Comparison of ENCODE assay signal across 8 mouse cellular contexts in the genomic region with DNA sequence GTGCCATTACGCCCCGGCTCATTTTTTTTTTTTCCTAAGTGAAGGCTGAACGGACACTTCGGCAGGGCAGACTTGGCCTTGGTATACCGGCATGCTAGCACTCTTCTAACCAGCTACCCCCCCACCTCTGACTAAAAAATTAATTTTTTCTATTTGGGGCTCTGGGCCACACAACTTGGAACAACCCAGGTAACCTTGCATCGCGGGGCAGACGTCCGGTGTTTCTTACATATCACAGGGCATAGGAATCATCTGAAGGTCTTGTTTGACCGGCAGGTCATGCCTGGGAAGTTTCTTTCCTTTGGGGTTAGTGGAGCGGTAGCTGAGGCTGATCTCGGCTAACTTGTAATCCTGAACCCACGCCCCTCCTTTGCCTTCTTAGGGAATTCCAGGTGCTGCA. TPM values are rescaled to one million over a fixed set of nuclear protein-coding genes. Genes with fewer than 3 reads are reported as not detected.
A peak's percentile ranks its signal among the peaks of the same experiment; 100 is the strongest.
DNase-seq lines count a peak whose midpoint lies in the region; ATAC-seq and TF ChIP-seq lines count a peak whose summit lies in the region.

No protein-coding gene starts in this region.

- no peak for TF ChIP-seq CTCF in G1E (IDR thresholded peaks at IDR 0.05; ENCODE audit: low read depth, low read length)

- peaks cover 37% of the 10 kb centered on the region for H3K4me1 ChIP-seq in heart, embryonic 10.5 days
- peaks cover 45% of the 10 kb centered on the region for H3K4me1 ChIP-seq in G1E (ENCODE audit: insufficient read depth, low read depth, low read length)
- H3K4me1 ChIP-seq in hindbrain, embryonic 11.5 days (replicated peaks; ENCODE audit: control insufficient read depth, insufficient read depth, low read length), result peaks cover 17% of the 10 kb centered on the region

- intact Hi-C loops in heart, postnatal 25 days (cut with DNase I), result no loop called here

- peak overlapping the region; percentile 90 for H3K27ac ChIP-seq in heart, embryonic 10.5 days
- H3K27ac ChIP-seq in hindbrain, embryonic 11.5 days (ENCODE audit: low read depth, low read length), result peak overlapping the region; percentile 75

- H3K4me2 ChIP-seq in hindbrain, embryonic 11.5 days (replicated peaks; ENCODE audit: low read depth, low read length), result peak overlapping the region; percentile 90

- DNase-seq in heart, embryonic 10.5 days (ENCODE audit: low spot score), result no peak
- no peak for DNase-seq in heart, postnatal 25 days (ENCODE audit: low spot score)
- no peak for DNase-seq in G1E (ENCODE audit: low spot score)
- no peak for DNase-seq in hindbrain, embryonic 11.5 days (ENCODE audit: low spot score)
- DNase-seq in spleen, postnatal 14 days (ENCODE audit: low spot score in 2 of 2), result no peak
- no peak for DNase-seq in adrenal gland, adult 2 months
- no peak for DNase-seq in retina, embryonic 14.5 days (ENCODE audit: low spot score)

- H3K27me3 ChIP-seq in heart, embryonic 10.5 days (ENCODE audit: insufficient read depth, poor library complexity, severe bottlenecking), result no peaks in the 10 kb centered on the region
- H3K27me3 ChIP-seq in G1E (ENCODE audit: insufficient read depth, low read length), result no peaks in the 10 kb centered on the region
- no peaks in the 10 kb centered on the region for H3K27me3 ChIP-seq in hindbrain, embryonic 11.5 days (ENCODE audit: control insufficient read depth, insufficient read depth, low read length)

- no peaks in the 10 kb centered on the region for H3K9me3 ChIP-seq in heart, embryonic 10.5 days
- H3K9me3 ChIP-seq in G1E (replicated peaks), result no peaks in the 10 kb centered on the region
- H3K9me3 ChIP-seq in hindbrain, embryonic 11.5 days (ENCODE audit: control insufficient read depth, low read length), result no peaks in the 10 kb centered on the region

- peak overlapping the region; percentile 78 for H3K4me3 ChIP-seq in heart, embryonic 10.5 days
- peak overlapping the region; percentile 80 for H3K4me3 ChIP-seq in G1E (ENCODE audit: low read depth, low read length)
- peak overlapping the region; percentile 67 for H3K4me3 ChIP-seq in hindbrain, embryonic 11.5 days (ENCODE audit: low read depth, low read length)

- 7% methylated on average over 13 of the region's 13 CpGs for WGBS in heart, embryonic 10.5 days
- 9% methylated on average over 13 of the region's 13 CpGs for WGBS in hindbrain, embryonic 11.5 days

- H3K9ac ChIP-seq in hindbrain, embryonic 11.5 days (ENCODE audit: low read depth, low read length), result peak overlapping the region; percentile 74

- no peak for ATAC-seq in G1E (ENCODE audit: extremely low read depth, insufficient number of reproducible peaks, low FRiP score, poor library complexity, severe bottlenecking)
- ATAC-seq in hindbrain, embryonic 11.5 days (ENCODE audit: low FRiP score), result no peak
- ATAC-seq in megakaryocyte-erythroid progenitor cell, adult 5-6 weeks (replicated peaks; ENCODE audit: low FRiP score, low TSS enrichment, poor library complexity, severe bottlenecking), result peak; percentile 9

- peaks cover 28% of the 10 kb centered on the region for H3K36me3 ChIP-seq in heart, embryonic 10.5 days
- H3K36me3 ChIP-seq in G1E (replicated peaks), result peaks cover 60% of the 10 kb centered on the region
- peaks cover 7% of the 10 kb centered on the region for H3K36me3 ChIP-seq in hindbrain, embryonic 11.5 days (ENCODE audit: control insufficient read depth, insufficient read depth, low read length)

RNA-seq across cellular contexts. Expression of gene Plk1, which starts 0.8 kb away (rescaled TPM):
- 143 and 172 TPM in 2 replicates for polyA plus RNA-seq in heart, embryonic 10.5 days (2016; fragmentation: Nextera tagmentation; extraction: Ambion mirVana)
- 1 to 10 TPM in 1 of 2 experiments, under 1 TPM in 1; 0.81 to 1.2 TPM for total RNA-seq in heart, postnatal 25 days (2021)
- total RNA-seq in G1E (2014; fragmentation: Nextera tagmentation) (103 and 128 TPM in 2 replicates), G1E (2017) (35.0 and 51.6 TPM in 2 replicates)
- polyA plus RNA-seq in G1E (2012), result 83.0 and 96.3 TPM in 2 replicates
- polyA plus RNA-seq in hindbrain, embryonic 11.5 days (2014; fragmentation: Nextera tagmentation; extraction: Ambion mirVana), result 84.4 and 101 TPM in 2 replicates
- 49.4 and 49.9 TPM in 2 replicates for total RNA-seq in megakaryocyte-erythroid progenitor cell, adult 5-6 weeks (2014; fragmentation: Nextera tagmentation)
- total RNA-seq in megakaryocyte-erythroid progenitor cell, adult 5-6 weeks (2017), result 43.6 and 55.5 TPM in 2 replicates
- 1 to 10 TPM; 1.3 to 2.3 TPM for total RNA-seq in adrenal gland, adult 2 months (2021)
- 1.5 and 3.2 TPM in 2 replicates for polyA plus RNA-seq in adrenal gland, adult 2 months (2012; rRNA removed)

RNA-seq across cellular contexts. Expression of gene Dctn5, which starts 25.6 kb away (rescaled TPM):
- 83.4 and 102 TPM in 2 replicates for polyA plus RNA-seq in heart, embryonic 10.5 days (2016; fragmentation: Nextera tagmentation; extraction: Ambion mirVana)
- 10 to 100 TPM; 25.8 to 28.6 TPM for total RNA-seq in heart, postnatal 25 days (2021)
- total RNA-seq in G1E (2014; fragmentation: Nextera tagmentation) (66.3 and 96.8 TPM in 2 replicates), G1E (2017) (116 and 125 TPM in 2 replicates)
- polyA plus RNA-seq in G1E (2012), result 5.7 and 6.2 TPM in 2 replicates
- 143 and 144 TPM in 2 replicates for polyA plus RNA-seq in hindbrain, embryonic 11.5 days (2014; fragmentation: Nextera tagmentation; extraction: Ambion mirVana)
- 58.6 and 63.0 TPM in 2 replicates for total RNA-seq in megakaryocyte-erythroid progenitor cell, adult 5-6 weeks (2014; fragmentation: Nextera tagmentation)
- 60.1 and 69.3 TPM in 2 replicates for total RNA-seq in megakaryocyte-erythroid progenitor cell, adult 5-6 weeks (2017)
- total RNA-seq in adrenal gland, adult 2 months (2021), result 10 to 100 TPM; 70.6 to 71.2 TPM
- 36.2 and 50.5 TPM in 2 replicates for polyA plus RNA-seq in adrenal gland, adult 2 months (2012; rRNA removed)

RNA-seq across cellular contexts. Expression of gene Palb2, which starts 25.7 kb away (rescaled TPM):
- 13.4 and 17.9 TPM in 2 replicates for polyA plus RNA-seq in heart, embryonic 10.5 days (2016; fragmentation: Nextera tagmentation; extraction: Ambion mirVana)
- under 1 TPM; 0.52 to 0.70 TPM for total RNA-seq in heart, postnatal 25 days (2021)
- total RNA-seq in G1E (2014; fragmentation: Nextera tagmentation) (46.1 and 49.8 TPM in 2 replicates), G1E (2017) (31.0 and 41.1 TPM in 2 replicates)
- 3.7 and 6.4 TPM in 2 replicates for polyA plus RNA-seq in G1E (2012)
- polyA plus RNA-seq in hindbrain, embryonic 11.5 days (2014; fragmentation: Nextera tagmentation; extraction: Ambion mirVana), result 14.6 and 20.9 TPM in 2 replicates
- total RNA-seq in megakaryocyte-erythroid progenitor cell, adult 5-6 weeks (2014; fragmentation: Nextera tagmentation), result 37.8 and 43.2 TPM in 2 replicates
- 17.7 and 21.8 TPM in 2 replicates for total RNA-seq in megakaryocyte-erythroid progenitor cell, adult 5-6 weeks (2017)
- 1 to 10 TPM in 1 of 2 experiments, under 1 TPM in 1; 0.81 to 1.6 TPM for total RNA-seq in adrenal gland, adult 2 months (2021)
- 0.56 and 0.64 TPM in 2 replicates for polyA plus RNA-seq in adrenal gland, adult 2 months (2012; rRNA removed)

RNA-seq across cellular contexts. Expression of gene Ern2, which starts 27.5 kb away (rescaled TPM):
- polyA plus RNA-seq in heart, embryonic 10.5 days (2016; fragmentation: Nextera tagmentation; extraction: Ambion mirVana), result not detected in 2 replicates
- not detected for total RNA-seq in heart, postnatal 25 days (2021)
- total RNA-seq in G1E (2014; fragmentation: Nextera tagmentation) (not detected in 2 replicates), G1E (2017) (not detected in 2 replicates)
- not detected in 2 replicates for polyA plus RNA-seq in G1E (2012)
- polyA plus RNA-seq in hindbrain, embryonic 11.5 days (2014; fragmentation: Nextera tagmentation; extraction: Ambion mirVana), result 0.07 and 0.19 TPM in 2 replicates
- not detected in 2 replicates for total RNA-seq in megakaryocyte-erythroid progenitor cell, adult 5-6 weeks (2014; fragmentation: Nextera tagmentation)
- not detected in 2 replicates for total RNA-seq in megakaryocyte-erythroid progenitor cell, adult 5-6 weeks (2017)
- under 1 TPM; 0.14 to 0.17 TPM for total RNA-seq in adrenal gland, adult 2 months (2021)
- 0.03 and 0.04 TPM in 2 replicates for polyA plus RNA-seq in adrenal gland, adult 2 months (2012; rRNA removed)

RNA-seq across cellular contexts. Expression of gene Ndufab1, which starts 56.8 kb away (rescaled TPM):
- polyA plus RNA-seq in heart, embryonic 10.5 days (2016; fragmentation: Nextera tagmentation; extraction: Ambion mirVana), result 1,058 and 1,342 TPM in 2 replicates
- total RNA-seq in heart, postnatal 25 days (2021), result 1,000 to 10,000 TPM; 1,585 to 1,678 TPM
- total RNA-seq in G1E (2014; fragmentation: Nextera tagmentation) (161 and 182 TPM in 2 replicates), G1E (2017) (89.3 and 121 TPM in 2 replicates)
- polyA plus RNA-seq in G1E (2012), result 1,259 and 1,762 TPM in 2 replicates
- 649 and 690 TPM in 2 replicates for polyA plus RNA-seq in hindbrain, embryonic 11.5 days (2014; fragmentation: Nextera tagmentation; extraction: Ambion mirVana)
- 337 and 365 TPM in 2 replicates for total RNA-seq in megakaryocyte-erythroid progenitor cell, adult 5-6 weeks (2014; fragmentation: Nextera tagmentation)
- total RNA-seq in megakaryocyte-erythroid progenitor cell, adult 5-6 weeks (2017), result 59.5 and 174 TPM in 2 replicates
- 100 to 1,000 TPM; 549 to 580 TPM for total RNA-seq in adrenal gland, adult 2 months (2021)
- polyA plus RNA-seq in adrenal gland, adult 2 months (2012; rRNA removed), result 2,196 and 4,184 TPM in 2 replicates

Comparison
In these comparisons a context has a peak if more than half of its experiments do, and no peak if none do; other contexts are left out.
1. RNA of gene Plk1, which starts 0.8 kb away (total RNA-seq): 35.0 to 128 TPM in G1E and 43.6 to 55.5 TPM in megakaryocyte-erythroid progenitor cell, adult 5-6 weeks; 1.3 to 2.3 TPM in adrenal gland, adult 2 months and 0.81 to 1.2 TPM in heart, postnatal 25 days; every median in the first group is over 10 times any median in the second.
2. RNA of gene Palb2, which starts 25.7 kb away (total RNA-seq): 31.0 to 49.8 TPM in G1E and 17.7 to 43.2 TPM in megakaryocyte-erythroid progenitor cell, adult 5-6 weeks; 0.81 to 1.6 TPM in adrenal gland, adult 2 months and 0.52 to 0.70 TPM in heart, postnatal 25 days; every median in the first group is over 4 times any median in the second.
3. Peak in every context shown above with its lines, with median percentiles within 50 percentile points of each other: H3K4me3 ChIP-seq.